Mouse (Mus musculus): Measurements from ENCODE around the gene Hoxd10.

Gene Hoxd10

DNA sequence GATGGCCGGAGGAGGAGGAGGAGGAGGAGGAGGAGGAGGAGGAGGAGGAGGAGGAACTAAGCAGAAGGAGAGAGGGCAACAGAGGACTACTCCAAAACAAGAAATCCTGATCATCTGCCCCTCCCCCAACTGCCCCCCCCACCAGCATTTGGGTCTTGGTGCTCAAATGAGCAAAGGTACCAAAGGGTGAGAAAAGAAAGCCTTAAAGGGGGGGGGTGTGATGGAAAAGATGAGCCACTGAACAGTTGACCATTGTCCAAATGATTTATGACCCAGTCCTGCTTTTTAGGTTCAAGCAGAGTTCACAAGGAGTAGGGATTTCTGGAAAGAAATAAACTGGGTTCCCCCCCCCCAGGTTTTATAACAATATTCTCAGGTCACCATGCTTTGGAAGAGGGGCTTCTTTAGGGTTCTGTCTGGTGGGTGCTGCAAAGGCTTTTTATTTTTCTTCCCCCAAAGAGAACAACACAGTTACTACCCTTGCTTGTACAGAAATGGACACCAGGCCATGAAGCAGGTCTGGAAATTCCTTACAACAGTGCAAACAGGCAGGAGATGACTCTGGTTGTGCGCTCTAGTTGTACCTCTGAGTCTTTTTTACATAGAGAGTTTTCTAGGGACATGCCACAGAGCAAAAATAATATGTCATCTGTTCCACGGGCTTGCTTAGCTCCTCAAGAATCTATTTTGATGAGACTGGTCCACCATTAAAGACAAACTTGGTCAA is 49.7 kb downstream of the Hoxd10 start:
- in situ Hi-C loops (cut with MboI, MseI), result loop anchor here (5.0 kb wide), 1 partner anchor 86 kb away; the partner anchor contains the start of gene Mtx2

DNA sequence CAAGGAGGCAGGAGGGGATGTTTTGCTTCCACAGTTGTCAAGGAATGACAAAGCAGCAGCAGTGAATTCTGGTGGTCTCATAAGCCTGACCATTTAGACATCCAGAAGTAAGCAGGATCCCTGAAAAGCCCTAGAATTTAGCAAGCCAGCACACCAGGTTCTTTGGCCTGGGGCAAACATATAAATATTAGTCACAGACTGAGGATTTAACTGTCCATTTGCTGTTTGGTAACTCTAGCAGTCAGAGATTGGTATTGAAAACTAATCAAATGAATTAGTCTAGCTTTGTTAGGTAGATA is 50.2 kb downstream of the Hoxd10 start:
- in situ Hi-C loops (cut with MboI, MseI), result loop anchor here (5.0 kb wide), 1 partner anchor 85 kb away; the partner anchor contains the start of gene Mtx2
